Mouse (Mus musculus) hindlimb bud, embryonic 11.5 days (tissue): ENCODE results near the gene Fa2h.
"Not testable (repeated sequence)": the region's sequence is repeated elsewhere in the genome, so short reads cannot be mapped to it uniquely, and the experiment has no call there.

Experiments
- DNase-seq: peaks from one replicate; pipeline ENCODE4 v3.0.0-alpha.2; 2012; ENCODE audit warnings: low read depth, low spot score; ENCODE audit errors: extremely low spot score

The Fa2h gene

DNA sequence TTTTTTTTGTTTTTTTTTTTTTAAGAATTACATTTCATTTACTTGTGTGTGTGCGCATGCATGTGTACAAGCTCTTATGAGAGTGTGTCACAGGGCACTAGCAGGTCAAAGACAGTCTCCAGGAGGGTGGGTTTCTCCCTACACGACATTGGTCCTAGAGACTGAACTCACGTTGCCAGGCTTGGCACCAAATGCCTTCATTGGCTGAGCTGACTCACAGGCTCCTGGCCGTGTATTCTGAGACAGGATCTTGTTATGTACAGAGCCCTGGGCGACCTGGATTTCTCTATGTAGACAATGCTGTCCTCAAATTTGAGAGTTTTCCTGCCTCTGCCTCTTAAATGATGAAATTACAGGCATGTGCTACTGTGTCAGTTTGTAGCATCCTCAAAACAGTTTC is 33.7 kb downstream of the Fa2h start:
- no peak for DNase-seq

DNA sequence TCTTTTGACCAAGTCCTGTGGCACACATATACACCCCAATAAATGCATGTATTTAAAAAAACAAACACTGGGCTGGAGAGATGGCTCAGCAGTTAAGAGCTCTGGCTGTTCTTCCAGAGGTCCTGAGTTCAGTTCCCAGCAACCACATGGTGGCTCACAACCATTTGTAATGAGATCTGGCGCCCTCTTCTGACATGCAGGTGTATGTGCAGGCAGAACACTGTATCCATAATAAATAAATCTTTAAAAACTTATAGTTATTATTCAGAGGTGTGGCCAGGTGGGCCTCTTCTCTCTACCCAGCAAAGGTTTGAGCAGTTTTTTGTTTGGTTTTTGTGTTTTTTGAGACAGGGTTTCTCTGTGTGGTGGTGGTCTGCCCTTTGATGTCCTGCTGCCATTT is 34.7 kb downstream of the Fa2h start:
- no peak for DNase-seq

DNA sequence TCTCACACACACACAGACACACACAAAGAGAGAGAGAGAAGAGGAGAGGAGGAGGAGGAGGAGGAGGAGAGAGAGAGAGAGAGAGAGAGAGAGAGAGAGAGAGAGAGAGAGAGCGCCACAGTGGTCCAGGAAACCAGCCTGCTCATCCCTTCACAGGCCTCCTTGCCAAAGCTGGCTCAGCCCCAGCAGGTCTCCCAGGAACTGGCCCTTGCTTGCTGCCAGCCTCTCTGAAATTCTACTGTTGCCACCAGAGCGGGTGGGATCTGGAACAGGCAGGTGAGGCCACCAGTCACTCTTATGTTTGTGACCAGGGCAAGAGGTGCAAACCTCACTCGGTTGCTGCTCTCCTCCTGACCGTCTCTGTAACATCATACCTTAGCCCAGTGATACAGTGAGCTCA is 36.2 kb downstream of the Fa2h start:
- no peak for DNase-seq

DNA sequence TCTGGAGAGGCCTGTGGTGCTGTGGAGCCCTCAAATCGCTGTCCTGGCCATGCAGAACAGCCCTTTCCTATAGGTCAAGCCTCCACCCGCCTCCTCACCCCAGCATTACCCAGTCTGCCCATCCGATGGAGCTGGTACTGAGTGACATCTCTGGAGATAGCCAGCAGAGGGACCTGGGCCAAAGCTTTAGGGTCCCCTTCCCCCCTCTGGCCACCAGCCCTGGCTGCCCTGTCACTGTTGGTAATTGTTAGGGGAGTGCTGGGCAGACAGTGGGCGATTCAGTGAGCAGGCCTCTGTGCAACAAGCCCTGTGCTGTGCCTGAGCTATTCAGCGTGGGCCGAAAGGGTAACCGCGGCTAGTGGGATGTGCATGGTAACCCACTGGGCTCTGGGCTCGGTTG is 40.1 kb downstream of the Fa2h start:
- DNase-seq, result no peak

DNA sequence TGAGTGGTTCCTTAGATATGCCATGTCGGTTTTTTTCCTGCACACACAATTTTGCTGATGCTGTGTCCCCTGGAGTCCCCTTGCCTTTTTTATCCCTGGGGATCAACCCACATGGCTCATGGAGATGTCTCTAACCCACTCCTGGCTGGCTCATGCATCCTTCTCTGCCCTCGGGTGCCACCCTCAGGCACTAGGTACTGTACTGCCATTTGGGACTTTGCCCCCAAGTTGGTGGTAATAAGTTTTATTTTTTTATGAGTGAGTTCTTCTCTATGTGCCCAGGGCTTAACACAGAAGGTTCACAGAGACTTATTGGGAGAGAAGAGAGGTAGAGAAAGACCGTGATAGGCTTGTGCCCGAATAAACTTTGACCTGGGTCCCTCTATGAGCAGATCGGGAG is 41.3 kb downstream of the Fa2h start:
- no peak for DNase-seq

DNA sequence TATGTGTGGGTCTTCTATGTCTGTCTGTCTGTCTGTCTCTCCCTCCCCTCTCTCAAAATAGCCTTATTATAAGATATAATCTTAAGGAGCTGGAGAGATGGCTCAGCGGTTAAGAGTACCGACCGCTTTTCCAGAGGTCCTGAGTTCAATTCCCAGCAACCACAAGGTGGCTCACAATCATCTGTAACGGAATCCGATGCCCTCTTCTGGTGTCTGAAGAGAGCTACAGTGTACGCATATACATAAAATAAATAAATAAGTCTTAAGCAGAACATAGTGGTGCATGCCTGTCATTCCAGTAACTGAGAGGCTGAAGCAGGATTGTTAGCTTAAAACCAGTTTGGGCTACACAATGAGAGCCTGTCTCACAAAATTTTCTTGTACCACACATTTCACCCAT is 43.0 kb downstream of the Fa2h start:
- no peak for DNase-seq

DNA sequence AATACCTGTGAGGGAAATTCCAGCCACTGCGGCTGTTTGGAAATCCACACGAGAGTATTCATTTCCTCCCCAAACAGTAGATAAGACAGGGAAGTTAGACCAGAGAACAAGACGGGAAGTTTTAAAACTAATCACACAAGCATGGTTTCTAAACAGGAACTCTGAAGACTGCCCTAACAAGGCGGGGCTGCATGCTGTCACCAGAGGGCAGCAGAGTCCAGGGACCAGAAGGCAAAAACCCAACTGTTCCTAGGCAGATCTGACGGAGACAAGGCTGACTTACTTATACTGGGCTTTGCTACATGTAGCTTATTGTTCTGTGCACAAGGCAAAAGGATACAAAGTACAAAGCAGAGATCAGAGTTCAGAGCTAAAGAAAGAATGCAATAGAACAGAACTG is 50.4 kb downstream of the Fa2h start:
- no peak for DNase-seq

DNA sequence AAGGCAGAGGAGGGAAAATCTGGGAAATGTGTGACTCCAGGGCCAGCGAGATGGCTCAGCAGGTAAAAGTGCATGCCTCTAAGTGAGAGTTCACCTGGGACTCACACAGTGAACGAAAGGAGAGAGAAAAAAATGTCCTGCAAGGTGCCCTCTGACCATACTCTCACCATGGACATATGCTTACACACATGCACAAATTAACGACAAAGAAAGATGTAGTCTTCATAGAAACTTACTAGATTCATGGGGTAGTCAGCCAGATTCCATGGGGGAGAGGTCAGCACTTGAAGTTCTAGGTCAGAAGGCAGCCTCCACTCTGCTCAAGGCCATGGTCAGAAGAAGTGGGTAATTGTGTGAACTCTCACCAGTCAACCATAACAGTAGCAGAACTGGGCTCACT is 53.4 kb downstream of the Fa2h start:
- DNase-seq, result no peak

DNA sequence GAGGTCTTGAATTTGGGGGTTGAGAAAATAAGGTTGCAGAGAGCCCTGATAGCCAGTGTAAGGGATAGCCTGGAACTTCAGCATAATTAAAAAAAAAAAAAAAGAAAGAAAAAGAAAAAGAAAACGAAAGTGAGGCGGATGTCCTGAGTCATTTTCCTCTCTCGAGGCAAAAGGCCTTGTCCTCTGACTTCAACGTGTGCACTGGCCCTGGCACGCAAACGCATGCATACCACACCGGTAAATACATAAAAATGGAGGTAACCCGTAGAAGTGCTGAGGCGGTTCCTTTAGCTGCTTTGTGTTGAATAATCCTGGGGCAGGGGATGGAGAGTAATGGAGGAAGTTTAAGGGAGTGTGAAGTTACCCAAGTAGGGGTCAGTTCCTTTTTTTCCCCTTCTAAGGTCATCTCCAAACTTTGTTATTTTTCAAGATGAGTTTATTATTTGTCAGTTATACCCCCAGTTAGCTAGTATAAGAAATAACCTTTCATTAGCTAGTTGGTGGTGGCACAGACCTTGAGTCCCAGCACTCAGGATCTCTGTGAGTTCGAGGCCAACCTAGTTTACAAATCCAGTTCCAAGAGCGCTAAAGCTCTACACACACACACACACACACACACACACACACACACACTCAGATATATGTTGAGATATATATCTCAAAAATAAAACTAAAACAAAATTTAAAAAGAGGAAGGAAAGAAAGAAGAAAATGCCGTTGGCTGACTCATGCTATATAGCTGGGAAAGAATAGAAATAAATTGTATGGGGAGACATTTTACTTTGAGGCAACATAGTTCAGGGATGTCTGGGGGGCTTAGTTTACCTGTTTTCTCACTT is 55.0 kb downstream of the Fa2h start:
- no peak for DNase-seq

DNA sequence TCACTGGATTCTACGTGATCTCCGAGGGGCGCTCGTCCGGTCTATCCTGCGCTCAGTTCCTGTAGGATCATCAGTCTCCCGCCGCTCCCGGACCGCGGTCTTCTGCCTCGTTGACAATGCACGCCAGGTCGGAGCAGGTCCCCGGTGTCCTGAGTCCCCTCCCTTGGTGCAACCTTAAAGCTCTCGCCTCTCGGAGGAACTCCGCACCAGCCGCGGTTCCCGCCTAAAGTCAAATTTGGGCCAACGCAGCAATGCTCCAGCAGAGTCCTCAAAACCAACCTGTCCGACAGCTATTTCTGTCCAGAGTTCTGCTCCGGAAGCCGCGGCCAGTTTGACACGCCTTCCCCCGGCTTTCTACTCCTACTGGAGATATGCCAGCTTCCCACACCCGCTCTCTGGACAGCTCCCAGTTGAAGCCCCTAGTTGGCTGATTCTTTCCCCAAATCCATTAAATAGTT is 55.7 kb downstream of the Fa2h start, which contains the start of gene Mlkl:
Mlkl (minus strand) TSS at position 288 of the 458 bp plus-strand sequence.
- DNase-seq, result no peak

DNA sequence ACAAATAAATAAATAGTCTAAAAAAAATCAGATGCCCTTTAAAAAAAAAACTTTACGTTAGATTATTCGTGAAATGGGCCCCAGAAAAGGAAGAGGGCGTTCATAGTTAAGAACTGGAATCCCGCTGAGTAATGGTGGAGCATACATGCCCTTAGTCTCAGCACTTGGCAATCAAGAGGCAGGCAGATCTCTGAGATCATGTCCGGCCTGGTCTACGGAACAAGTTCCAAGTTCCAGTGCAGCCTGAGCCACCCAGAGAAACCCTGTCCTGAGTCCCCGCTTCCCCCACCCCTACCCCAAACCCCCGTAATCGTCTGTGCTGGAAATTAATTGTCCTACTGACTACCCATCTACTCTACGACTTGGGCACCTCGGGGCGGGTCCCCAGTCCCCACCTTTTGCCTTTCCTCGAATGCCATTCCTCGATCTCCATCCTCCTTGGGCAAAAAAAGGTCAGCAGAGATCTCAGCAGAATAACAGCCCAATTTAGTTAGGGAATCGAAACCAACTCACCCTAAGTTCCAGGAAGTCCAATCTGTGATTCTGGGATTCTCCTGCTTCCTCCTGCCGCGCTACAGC is 56.2 kb downstream of the Fa2h start:
- DNase-seq, result no peak

DNA sequence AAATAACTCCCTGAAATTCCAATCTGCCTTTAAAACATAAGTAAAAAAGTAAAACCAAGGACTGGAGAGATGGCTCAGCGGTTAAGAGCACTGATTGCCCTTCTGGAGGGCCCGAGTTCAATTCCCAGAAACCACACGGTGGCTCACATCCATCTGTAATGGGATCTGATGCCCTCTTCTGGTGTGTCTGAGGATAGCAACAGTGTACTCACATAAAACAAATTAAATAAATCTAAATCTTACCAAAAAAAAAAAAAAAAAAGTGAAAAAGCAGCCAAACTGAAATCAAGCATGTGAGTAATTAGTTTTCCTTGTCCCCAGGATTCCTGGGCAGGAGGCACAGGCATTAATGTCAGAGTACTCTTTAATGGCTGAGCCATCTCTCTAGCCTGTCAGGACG is 56.9 kb downstream of the Fa2h start:
- no peak for DNase-seq

DNA sequence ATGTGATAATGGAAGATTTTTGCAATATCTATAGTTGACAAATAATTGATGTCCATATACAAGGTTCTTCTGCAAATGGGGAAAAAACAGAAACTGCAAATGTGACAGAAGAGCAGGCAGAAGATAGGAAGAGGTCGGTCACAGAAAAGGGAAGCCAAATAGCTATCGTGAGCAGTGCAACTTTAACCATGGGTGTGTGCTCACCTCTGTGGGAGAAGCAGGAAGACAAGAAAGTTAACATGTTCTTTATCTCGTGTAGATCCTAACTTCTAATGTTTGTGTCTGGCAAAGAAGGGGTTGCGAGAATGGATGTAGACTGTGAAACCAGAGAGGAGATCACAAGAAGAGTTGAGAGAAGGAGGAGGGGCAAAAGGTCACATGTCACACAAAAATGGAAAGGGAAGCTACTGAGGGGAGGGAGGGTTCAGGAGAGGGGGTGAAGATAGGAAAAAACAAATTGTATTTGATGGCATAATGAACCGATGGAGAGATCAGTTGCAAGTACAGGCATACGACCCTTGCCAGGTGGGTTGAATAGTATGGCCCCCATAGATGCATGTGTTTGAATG is 68.3 kb downstream of the Fa2h start:
- no peak for DNase-seq

DNA sequence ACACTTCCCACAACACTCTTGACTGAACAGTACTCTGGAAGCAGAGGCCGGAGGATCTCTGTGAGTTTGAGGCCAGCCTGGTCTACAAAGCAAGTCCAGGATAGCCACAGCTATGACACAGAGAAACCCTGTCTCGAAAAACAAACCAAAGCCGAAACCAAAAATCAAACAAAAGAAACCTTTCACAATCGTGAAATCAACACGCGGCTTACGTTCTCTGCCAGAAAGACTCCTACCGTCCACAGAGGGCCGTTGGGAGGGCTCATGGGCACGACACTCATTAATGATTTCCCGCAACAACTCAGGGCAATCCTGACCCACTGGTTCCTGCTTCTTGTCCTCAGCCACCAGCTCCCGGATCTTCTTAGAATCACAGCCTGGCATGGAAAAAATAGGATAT is 78.9 kb downstream of the Fa2h start:
- no peak for DNase-seq

DNA sequence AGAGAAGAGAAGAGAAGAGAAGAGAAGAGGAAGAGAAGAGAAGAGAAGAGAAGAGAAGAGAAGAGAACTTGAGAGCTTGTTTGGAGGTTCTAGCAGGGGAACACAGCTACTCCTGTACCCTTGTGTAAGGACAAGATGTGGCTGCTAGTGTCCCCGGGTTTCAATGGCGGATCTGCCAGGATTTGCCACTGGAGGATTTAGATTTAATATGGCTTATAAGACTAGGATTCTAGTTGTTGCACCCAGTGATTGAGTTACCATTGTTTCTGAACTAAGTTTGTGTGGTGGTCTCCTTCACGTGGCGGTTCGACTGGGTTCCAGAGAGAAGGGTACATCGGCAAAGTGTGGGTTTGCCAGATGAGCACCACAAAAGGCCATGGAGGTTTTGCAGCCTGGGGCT is 79.7 kb downstream of the Fa2h start:
- DNase-seq, result not testable (repeated sequence)

DNA sequence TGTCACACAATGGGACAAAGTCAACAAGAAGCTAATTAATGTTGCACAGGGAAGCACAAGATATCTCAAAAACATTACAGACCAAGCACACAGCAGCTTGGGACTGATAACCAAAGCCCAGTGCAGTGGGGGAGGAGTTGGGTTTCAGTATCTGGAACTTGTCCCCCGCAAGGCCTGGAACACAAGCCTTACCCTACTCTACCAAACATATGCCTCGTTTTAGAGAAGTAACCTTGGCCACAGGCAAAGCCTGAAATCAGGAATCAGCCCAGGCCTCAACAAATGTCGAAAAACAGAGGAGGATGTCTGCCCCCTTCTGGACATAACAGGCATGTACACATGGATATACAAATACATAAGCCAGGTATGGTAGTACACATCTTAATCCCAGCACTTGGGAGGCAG is 80.9 kb downstream of the Fa2h start:
- DNase-seq, result no peak

DNA sequence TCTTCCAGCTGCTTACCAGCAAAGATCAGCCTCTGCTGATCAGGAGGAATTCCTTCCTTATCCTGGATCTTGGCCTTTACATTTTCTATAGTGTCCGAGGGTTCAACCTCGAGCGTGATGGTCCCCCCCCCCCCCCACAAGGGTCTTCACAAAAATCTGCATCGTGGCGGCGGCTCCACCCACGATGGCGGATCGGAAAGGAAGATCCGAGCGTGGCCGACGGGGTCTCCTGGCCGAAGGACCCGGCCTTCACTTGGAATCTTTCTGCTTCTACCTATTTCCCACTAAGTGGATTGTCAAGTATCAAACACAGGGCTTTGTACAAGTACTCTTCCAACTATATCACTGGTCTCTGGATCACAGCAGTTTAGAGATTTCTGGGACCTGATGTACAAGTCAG is 83.6 kb downstream of the Fa2h start:
- DNase-seq, result not testable (repeated sequence)

DNA sequence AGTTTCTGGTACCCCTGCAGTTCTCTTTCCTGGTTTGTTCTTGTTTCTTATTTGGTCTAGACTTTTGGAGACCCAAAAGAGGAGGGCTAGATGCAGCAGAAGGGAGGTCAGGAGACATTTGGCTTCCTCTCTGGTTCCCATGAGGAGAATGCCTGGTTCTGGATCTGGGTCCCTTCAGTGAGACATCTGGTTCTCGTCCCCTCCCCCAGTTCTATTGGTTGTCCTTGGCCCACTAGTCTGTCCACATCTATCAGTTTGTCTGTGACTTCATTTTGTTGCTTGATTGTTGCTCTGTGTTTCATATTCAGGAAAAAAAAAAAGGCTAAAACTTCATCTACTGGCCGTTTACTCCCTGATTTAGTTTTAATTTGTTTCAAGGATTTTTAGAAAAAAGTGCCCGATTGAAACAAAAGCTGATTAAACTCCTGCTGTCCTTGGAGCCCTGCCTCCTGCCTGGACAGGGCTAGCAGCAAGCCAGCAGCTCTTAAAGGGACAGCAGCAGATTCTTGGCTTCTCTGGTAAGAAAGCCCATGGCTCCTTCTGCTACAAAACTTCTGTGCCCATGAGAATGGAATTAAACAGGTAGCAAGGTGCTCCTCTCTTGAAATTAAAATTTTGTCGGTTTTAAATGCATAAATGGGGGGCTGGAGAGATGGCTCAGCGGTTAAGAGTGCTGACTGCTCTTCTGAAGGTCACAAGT is 88.4 kb downstream of the Fa2h start:
- DNase-seq, result no peak

DNA sequence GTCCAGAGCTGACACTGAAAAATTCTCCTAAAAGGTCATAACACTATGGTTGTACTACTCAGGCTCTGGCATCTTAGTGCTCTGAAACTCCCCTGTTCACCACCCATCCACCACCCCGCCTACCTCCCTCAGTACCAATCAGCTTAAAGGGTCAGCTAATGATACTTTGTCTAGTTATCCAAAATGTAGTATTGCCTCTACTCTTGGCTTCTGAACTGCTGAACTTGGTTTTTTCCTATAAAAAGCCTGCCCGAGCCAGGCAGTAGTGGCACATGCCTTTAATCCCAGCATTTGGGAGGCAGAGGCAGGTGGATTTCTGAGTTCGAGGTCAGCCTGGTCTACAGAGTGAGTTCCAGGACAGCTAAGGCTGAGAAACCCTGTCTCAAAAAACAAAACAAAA is 89.3 kb downstream of the Fa2h start:
- DNase-seq, result no peak

DNA sequence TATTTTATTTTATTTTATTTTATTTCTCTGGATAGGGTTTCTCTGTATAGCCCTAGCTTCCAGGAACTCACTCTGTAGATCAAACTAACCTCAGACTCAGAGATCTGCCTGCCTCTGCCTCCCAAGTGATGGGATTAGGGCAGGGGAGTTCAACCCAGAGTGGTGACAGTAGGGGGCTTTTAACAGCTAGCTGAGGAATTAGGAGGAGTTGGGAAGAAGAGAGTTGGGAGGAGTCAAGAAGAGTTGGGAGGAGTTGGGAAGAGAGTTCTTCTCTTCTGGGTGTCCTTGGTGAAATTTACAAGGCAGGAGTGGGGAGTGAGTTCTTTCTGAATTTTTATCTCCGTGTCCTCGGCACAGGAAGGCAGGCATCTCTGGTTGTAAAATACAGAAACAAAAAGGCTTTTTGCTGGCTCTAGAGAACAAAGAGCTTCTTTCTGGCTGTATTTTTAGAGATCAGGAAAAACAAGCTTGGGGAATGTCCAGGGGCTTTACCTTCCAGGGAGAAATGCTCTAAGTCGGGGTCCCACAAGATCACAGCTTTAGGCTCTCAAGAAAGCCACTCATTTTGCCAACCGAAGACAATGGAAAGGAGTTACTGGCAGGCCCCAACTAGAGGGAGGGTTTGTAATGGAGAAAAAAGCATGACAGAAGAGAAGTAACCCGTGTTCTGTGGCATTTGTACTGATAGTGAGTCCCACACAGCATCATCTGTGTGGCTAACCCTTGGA is 90.4 kb downstream of the Fa2h start:
- not testable (repeated sequence) for DNase-seq
